Comparison of ENCODE assay signal across 8 mouse cellular contexts in genomic region chr4:55530731-55531095, GRCm38 (mm10). TPM values are rescaled to one million over a fixed set of nuclear protein-coding genes. Genes with fewer than 3 reads are reported as not detected.
DNase-seq lines count a peak whose midpoint lies in the region; ATAC-seq lines count a peak whose summit lies in the region.

No protein-coding gene starts in this region.

- peak overlapping the region; percentile 68 for H3K4me3 ChIP-seq in forebrain, embryonic 15.5 days
- peak overlapping the region; percentile 63 for H3K4me3 ChIP-seq in liver, embryonic 11.5 days (ENCODE audit: low read depth, low read length)
- H3K4me3 ChIP-seq in neural tube, embryonic 14.5 days (ENCODE audit: low read depth, low read length), result peak overlapping the region; percentile 59

- ATAC-seq in forebrain, embryonic 15.5 days (replicated peaks), result no peak
- no peak for ATAC-seq in liver, embryonic 11.5 days (replicated peaks; ENCODE audit: low FRiP score)
- no peak for ATAC-seq in neural tube, embryonic 14.5 days (ENCODE audit: low read depth)

- H3K27me3 ChIP-seq in forebrain, embryonic 15.5 days, result peaks cover 18% of the 10 kb centered on the region
- peaks cover 62% of the 10 kb centered on the region for H3K27me3 ChIP-seq in liver, embryonic 11.5 days (replicated peaks; ENCODE audit: control insufficient read depth, insufficient read depth, low read length)
- H3K27me3 ChIP-seq in neural tube, embryonic 14.5 days (ENCODE audit: control insufficient read depth, insufficient read depth, low read length), result peaks cover 10% of the 10 kb centered on the region

- no peak overlapping the region for H3K27ac ChIP-seq in forebrain, embryonic 15.5 days (replicated peaks)
- no peak overlapping the region for H3K27ac ChIP-seq in liver, embryonic 11.5 days (ENCODE audit: low read depth, low read length)
- no peak overlapping the region for H3K27ac ChIP-seq in neural tube, embryonic 14.5 days (ENCODE audit: low read depth, low read length)

- no peaks in the 10 kb centered on the region for H3K36me3 ChIP-seq in forebrain, embryonic 15.5 days
- H3K36me3 ChIP-seq in liver, embryonic 11.5 days (ENCODE audit: control insufficient read depth, insufficient read depth, low read length), result no peaks in the 10 kb centered on the region
- H3K36me3 ChIP-seq in neural tube, embryonic 14.5 days (ENCODE audit: control insufficient read depth, insufficient read depth, low read length), result no peaks in the 10 kb centered on the region

- peak overlapping the region; percentile 44 for H3K9ac ChIP-seq in forebrain, embryonic 15.5 days (replicated peaks)
- no peak overlapping the region for H3K9ac ChIP-seq in liver, embryonic 11.5 days (ENCODE audit: low read depth, low read length)
- peak overlapping the region; percentile 55 for H3K9ac ChIP-seq in neural tube, embryonic 14.5 days (replicated peaks; ENCODE audit: low read depth, low read length)

- WGBS in forebrain, embryonic 15.5 days, result under 1% methylated on average over 20 of the region's 20 CpGs
- under 1% methylated on average over 20 of the region's 20 CpGs for WGBS in liver, embryonic 11.5 days
- WGBS in neural tube, embryonic 14.5 days, result under 1% methylated on average over 20 of the region's 20 CpGs

- DNase-seq in heart, adult 11 months, result peak; percentile 96
- DNase-seq in heart, adult 9 months (ENCODE audit: low spot score in 2 of 2), result no peak
- peak; percentile 14 to 20 for DNase-seq in CD8-positive naive resting alpha-beta T cell, adult 2 months (ENCODE audit: low read depth in 2 of 2, low spot score in 2 of 2)
- DNase-seq in liver, embryonic 11.5 days (ENCODE audit: low spot score), result no peak
- no peak for DNase-seq in c-Kit-positive CD71-positive TER-119-positive erythroid progenitor cells, embryonic 14.5 days (ENCODE audit: low spot score)
- no peak for DNase-seq in adrenal gland, adult 18-20 months (ENCODE audit: low spot score in 2 of 2)

- H3K4me2 ChIP-seq in forebrain, embryonic 15.5 days (replicated peaks), result peak overlapping the region; percentile 93
- H3K4me2 ChIP-seq in liver, embryonic 11.5 days, result peak overlapping the region; percentile 97
- peak overlapping the region; percentile 92 for H3K4me2 ChIP-seq in neural tube, embryonic 14.5 days (ENCODE audit: low read depth, low read length)

- H3K9me3 ChIP-seq in forebrain, embryonic 15.5 days, result no peaks in the 10 kb centered on the region
- no peaks in the 10 kb centered on the region for H3K9me3 ChIP-seq in liver, embryonic 11.5 days (ENCODE audit: control insufficient read depth, low read length)
- no peaks in the 10 kb centered on the region for H3K9me3 ChIP-seq in neural tube, embryonic 14.5 days (ENCODE audit: control insufficient read depth, low read length)

- H3K4me1 ChIP-seq in forebrain, embryonic 15.5 days, result peaks cover 31% of the 10 kb centered on the region
- H3K4me1 ChIP-seq in liver, embryonic 11.5 days (replicated peaks; ENCODE audit: control insufficient read depth, insufficient read depth, low read length), result peaks cover 4% of the 10 kb centered on the region
- peaks cover 16% of the 10 kb centered on the region; the same call in 1 of the 2 replicates for H3K4me1 ChIP-seq in neural tube, embryonic 14.5 days (ENCODE audit: control insufficient read depth, insufficient read depth, low read length)

RNA-seq across cellular contexts. Expression of gene Klf4, which starts 1.6 kb away (rescaled TPM):
- 1.6 and 1.9 TPM in 2 replicates for polyA plus RNA-seq in forebrain, embryonic 15.5 days (2015; fragmentation: Nextera tagmentation; extraction: Ambion mirVana)
- 0.97 and 1.1 TPM in 2 replicates for polyA plus RNA-seq in liver, embryonic 11.5 days (2014; fragmentation: Nextera tagmentation; extraction: Ambion mirVana)
- 2.6 and 2.8 TPM in 2 replicates for polyA plus RNA-seq in neural tube, embryonic 14.5 days (2014; fragmentation: Nextera tagmentation; extraction: Ambion mirVana)
- total RNA-seq in adrenal gland, adult 18-20 months (2021), result 10 to 100 TPM; 13.4 to 37.5 TPM

Comparison
In these comparisons a context has a peak if more than half of its experiments do, and no peak if none do; other contexts are left out.
1. DNase-seq: peak in heart, adult 11 months (single experiment) and CD8-positive naive resting alpha-beta T cell, adult 2 months (2 of 2); none in heart, adult 9 months (0 of 2), liver, embryonic 11.5 days (single experiment), c-Kit-positive CD71-positive TER-119-positive erythroid progenitor cells, embryonic 14.5 days (single experiment) and adrenal gland, adult 18-20 months (0 of 2).
2. Peak in every context shown above with its lines, with median percentiles within 50 percentile points of each other: H3K4me2 ChIP-seq and H3K4me3 ChIP-seq.